In the genomic region with DNA sequence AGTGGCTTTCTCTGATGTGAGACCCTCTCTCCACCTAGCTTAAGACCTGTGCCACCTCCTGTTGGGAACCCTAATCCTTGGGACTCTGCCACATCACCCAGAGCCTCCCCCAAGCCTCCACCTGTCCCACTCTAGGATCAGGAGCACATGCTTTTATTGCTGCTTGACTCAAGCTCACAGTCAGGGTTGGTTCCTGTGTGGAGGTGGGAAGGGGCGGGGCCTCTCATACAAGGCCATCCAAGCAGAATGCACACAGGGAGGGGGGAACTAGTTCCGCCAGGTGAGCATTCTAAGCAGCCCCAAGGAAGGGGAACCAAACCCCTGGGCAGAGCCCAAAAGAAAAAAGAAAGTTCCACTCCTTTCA, we compare ENCODE assay signal across 17 mouse cellular contexts. TPM values are rescaled to one million over a fixed set of nuclear protein-coding genes. Genes with fewer than 3 reads are reported as not detected.
DNase-seq lines count a peak whose midpoint lies in the region; ATAC-seq lines count a peak whose summit lies in the region.
"Had no signal": no experiment of that assay in that cellular context is flagged by ENCODE, and none has a peak within 500 bp of the region (broad histone marks: within the 10 kb centered on the region; RNA-seq: fewer than 3 reads in every experiment).

No protein-coding gene starts in this region.

- H3K9me3 ChIP-seq in intestine, embryonic 14.5 days (ENCODE audit: control insufficient read depth, low read length) = no peaks in the 10 kb centered on the region
- H3K9me3 ChIP-seq in liver, embryonic 15.5 days (replicated peaks) = no peaks in the 10 kb centered on the region
- H3K9me3 ChIP-seq in heart, embryonic 12.5 days (replicated peaks) = no peaks in the 10 kb centered on the region
- H3K9me3 ChIP-seq: embryonic facial prominence, embryonic 10.5 days; megakaryocyte, embryonic 14.5 days had no signal

- peak; percentile 75 for ATAC-seq in intestine, embryonic 14.5 days (replicated peaks; ENCODE audit: low FRiP score, low TSS enrichment, low read depth)
- peak; percentile 23; the same call in 1 of the 2 replicates for ATAC-seq in liver, embryonic 15.5 days (ENCODE audit: insufficient read depth)
- ATAC-seq in granulocyte monocyte progenitor cell, adult 5-6 weeks (replicated peaks; ENCODE audit: poor library complexity, severe bottlenecking) = no peak
- no peak for ATAC-seq in heart, embryonic 12.5 days (ENCODE audit: insufficient number of reproducible peaks, low FRiP score)
- ATAC-seq: forebrain, embryonic 14.5 days; midbrain, embryonic 16.5 days; Patski had no signal

- no peaks in the 10 kb centered on the region for H3K4me1 ChIP-seq in intestine, embryonic 14.5 days (replicated peaks; ENCODE audit: control insufficient read depth, insufficient read depth, low read length)
- H3K4me1 ChIP-seq in liver, embryonic 15.5 days (replicated peaks) = peaks cover 4% of the 10 kb centered on the region; the same call in 1 of the 2 replicates
- H3K4me1 ChIP-seq in heart, embryonic 12.5 days (replicated peaks) = no peaks in the 10 kb centered on the region
- H3K4me1 ChIP-seq: embryonic facial prominence, embryonic 10.5 days had no signal

- peaks cover 15% of the 10 kb centered on the region for H3K36me3 ChIP-seq in intestine, embryonic 14.5 days (ENCODE audit: control insufficient read depth, insufficient read depth, low read length)
- 0 out of 2 replicates have a peak, but pooled peaks cover 11% of the 10 kb centered on the region for H3K36me3 ChIP-seq in liver, embryonic 15.5 days (replicated peaks)
- peaks cover 20% of the 10 kb centered on the region for H3K36me3 ChIP-seq in heart, embryonic 12.5 days

- no peak overlapping the region for H3K27ac ChIP-seq in intestine, embryonic 14.5 days (ENCODE audit: low read depth)
- peak overlapping the region; percentile 64 for H3K27ac ChIP-seq in liver, embryonic 15.5 days (replicated peaks)
- no peak overlapping the region for H3K27ac ChIP-seq in heart, embryonic 12.5 days (ENCODE audit: poor library complexity, severe bottlenecking)
- H3K27ac ChIP-seq: embryonic facial prominence, embryonic 10.5 days had no signal

- no peaks in the 10 kb centered on the region for H3K27me3 ChIP-seq in intestine, embryonic 14.5 days (replicated peaks; ENCODE audit: control insufficient read depth, insufficient read depth, low read length)
- H3K27me3 ChIP-seq in liver, embryonic 15.5 days = no peaks in the 10 kb centered on the region
- no peaks in the 10 kb centered on the region for H3K27me3 ChIP-seq in heart, embryonic 12.5 days (replicated peaks)
- H3K27me3 ChIP-seq: megakaryocyte, embryonic 14.5 days; Patski had no signal

- no peak overlapping the region for H3K4me3 ChIP-seq in intestine, embryonic 14.5 days (ENCODE audit: low read depth, low read length)
- no peak overlapping the region for H3K4me3 ChIP-seq in liver, embryonic 15.5 days (replicated peaks)
- no peak overlapping the region for H3K4me3 ChIP-seq in heart, embryonic 12.5 days
- H3K4me3 ChIP-seq: embryonic facial prominence, embryonic 10.5 days; megakaryocyte, embryonic 14.5 days had no signal

- H3K9ac ChIP-seq in intestine, embryonic 14.5 days (ENCODE audit: low read length) = no peak overlapping the region
- H3K9ac ChIP-seq in liver, embryonic 15.5 days = no peak overlapping the region
- no peak overlapping the region for H3K9ac ChIP-seq in heart, embryonic 12.5 days

- DNase-seq in intestine, embryonic 14.5 days (ENCODE audit: low spot score) = peak; percentile 52
- peak; percentile 50 for DNase-seq in kidney, adult 11 months
- peak; percentile 34 for DNase-seq in kidney, postnatal 10 days
- DNase-seq in left cerebral cortex, adult 8-10 months (ENCODE audit: low spot score in 2 of 2) = no peak
- DNase-seq in embryo, embryonic 10 days (ENCODE audit: low spot score) = no peak
- DNase-seq: cerebellum, postnatal 25 days; lung, postnatal 10 days; thymus, postnatal 4 days had no signal

- H3K4me2 ChIP-seq in intestine, embryonic 14.5 days (ENCODE audit: low read length) = no peak overlapping the region
- H3K4me2 ChIP-seq in liver, embryonic 15.5 days = peak overlapping the region; percentile 16; the same call in 1 of the 2 replicates
- H3K4me2 ChIP-seq in heart, embryonic 12.5 days = no peak overlapping the region

- WGBS in intestine, embryonic 14.5 days = 73% methylated on average over 2 of the region's 2 CpGs
- 56% methylated on average over 2 of the region's 2 CpGs for WGBS in liver, embryonic 15.5 days (ENCODE audit: insufficient replicate concordance)
- 75% methylated on average over 2 of the region's 2 CpGs for WGBS in heart, embryonic 12.5 days

RNA-seq across cellular contexts. Expression of gene Rnf185, which starts 6.9 kb away (rescaled TPM):
- polyA plus RNA-seq in intestine, embryonic 14.5 days (2014; fragmentation: Nextera tagmentation; extraction: Ambion mirVana) = 33.9 and 38.1 TPM in 2 replicates
- polyA plus RNA-seq in liver, embryonic 15.5 days (2015; fragmentation: Nextera tagmentation; extraction: Ambion mirVana) = 7.5 and 9.2 TPM in 2 replicates
- total RNA-seq in granulocyte monocyte progenitor cell, adult 5-6 weeks (2014; fragmentation: Nextera tagmentation) = 12.6 and 14.1 TPM in 2 replicates
- 10.0 and 11.9 TPM in 2 replicates for total RNA-seq in granulocyte monocyte progenitor cell, adult 5-6 weeks (2017)
- 26.3 and 26.5 TPM in 2 replicates for polyA plus RNA-seq in heart, embryonic 12.5 days (2016; fragmentation: Nextera tagmentation; extraction: Ambion mirVana)
- 10 to 100 TPM; 28.9 to 31.4 (median 30.0) TPM for total RNA-seq in left cerebral cortex, adult 8-10 months (2022)

RNA-seq across cellular contexts. Expression of gene Pla2g3, which starts 29.0 kb away (rescaled TPM):
- polyA plus RNA-seq in intestine, embryonic 14.5 days (2014; fragmentation: Nextera tagmentation; extraction: Ambion mirVana) = 0.61 and 0.75 TPM in 2 replicates
- polyA plus RNA-seq in liver, embryonic 15.5 days (2015; fragmentation: Nextera tagmentation; extraction: Ambion mirVana) = 0.06 and 0.07 TPM in 2 replicates
- total RNA-seq in granulocyte monocyte progenitor cell, adult 5-6 weeks (2014; fragmentation: Nextera tagmentation) = 0.26 TPM in 1 of 2 replicates, not detected in the other
- not detected in 2 replicates for total RNA-seq in granulocyte monocyte progenitor cell, adult 5-6 weeks (2017)
- polyA plus RNA-seq in heart, embryonic 12.5 days (2016; fragmentation: Nextera tagmentation; extraction: Ambion mirVana) = 0.26 and 0.30 TPM in 2 replicates
- total RNA-seq in left cerebral cortex, adult 8-10 months (2022) = 1 to 10 TPM; 2.3 to 3.5 (median 2.7) TPM
- total RNA-seq: hematopoietic stem cell, adult 5-6 weeks had no signal

RNA-seq across cellular contexts. Expression of gene Inpp5j, which starts 45.5 kb away (rescaled TPM):
- polyA plus RNA-seq in intestine, embryonic 14.5 days (2014; fragmentation: Nextera tagmentation; extraction: Ambion mirVana) = 4.1 and 4.3 TPM in 2 replicates
- 0.89 and 0.90 TPM in 2 replicates for polyA plus RNA-seq in liver, embryonic 15.5 days (2015; fragmentation: Nextera tagmentation; extraction: Ambion mirVana)
- total RNA-seq in granulocyte monocyte progenitor cell, adult 5-6 weeks (2014; fragmentation: Nextera tagmentation) = 0.94 and 1.1 TPM in 2 replicates
- 0.09 and 0.57 TPM in 2 replicates for total RNA-seq in granulocyte monocyte progenitor cell, adult 5-6 weeks (2017)
- polyA plus RNA-seq in heart, embryonic 12.5 days (2016; fragmentation: Nextera tagmentation; extraction: Ambion mirVana) = 11.4 and 11.5 TPM in 2 replicates
- total RNA-seq in left cerebral cortex, adult 8-10 months (2022) = 10 to 100 TPM; 49.4 to 55.6 (median 53.8) TPM
- total RNA-seq: hematopoietic stem cell, adult 5-6 weeks had no signal

RNA-seq across cellular contexts. Expression of gene Limk2, which starts 50.1 kb away (rescaled TPM):
- polyA plus RNA-seq in intestine, embryonic 14.5 days (2014; fragmentation: Nextera tagmentation; extraction: Ambion mirVana) = 62.8 and 67.3 TPM in 2 replicates
- 7.6 and 9.0 TPM in 2 replicates for polyA plus RNA-seq in liver, embryonic 15.5 days (2015; fragmentation: Nextera tagmentation; extraction: Ambion mirVana)
- total RNA-seq in granulocyte monocyte progenitor cell, adult 5-6 weeks (2014; fragmentation: Nextera tagmentation) = 15.2 and 29.8 TPM in 2 replicates
- total RNA-seq in granulocyte monocyte progenitor cell, adult 5-6 weeks (2017) = 12.1 and 24.2 TPM in 2 replicates
- 73.2 and 74.6 TPM in 2 replicates for polyA plus RNA-seq in heart, embryonic 12.5 days (2016; fragmentation: Nextera tagmentation; extraction: Ambion mirVana)
- total RNA-seq in left cerebral cortex, adult 8-10 months (2022) = 100 to 1,000 TPM in 1 of 4 experiments, 10 to 100 TPM in 3; 93.4 to 107 (median 97.0) TPM

RNA-seq across cellular contexts. Expression of gene Selenom, which starts 55.4 kb away (rescaled TPM):
- 146 and 160 TPM in 2 replicates for polyA plus RNA-seq in intestine, embryonic 14.5 days (2014; fragmentation: Nextera tagmentation; extraction: Ambion mirVana)
- 9.9 and 10.5 TPM in 2 replicates for polyA plus RNA-seq in liver, embryonic 15.5 days (2015; fragmentation: Nextera tagmentation; extraction: Ambion mirVana)
- 22.0 and 28.8 TPM in 2 replicates for total RNA-seq in granulocyte monocyte progenitor cell, adult 5-6 weeks (2014; fragmentation: Nextera tagmentation)
- 17.0 and 21.1 TPM in 2 replicates for total RNA-seq in granulocyte monocyte progenitor cell, adult 5-6 weeks (2017)
- polyA plus RNA-seq in heart, embryonic 12.5 days (2016; fragmentation: Nextera tagmentation; extraction: Ambion mirVana) = 125 and 129 TPM in 2 replicates
- 100 to 1,000 TPM; 149 to 172 (median 160) TPM for total RNA-seq in left cerebral cortex, adult 8-10 months (2022)

Comparison
In these comparisons a context has a peak if more than half of its experiments do, and no peak if none do; other contexts are left out.
1. ATAC-seq: peak in intestine, embryonic 14.5 days (single experiment) and liver, embryonic 15.5 days (single experiment); none in granulocyte monocyte progenitor cell, adult 5-6 weeks (single experiment) and heart, embryonic 12.5 days (single experiment).
2. DNase-seq: peak in intestine, embryonic 14.5 days (single experiment), kidney, adult 11 months (single experiment) and kidney, postnatal 10 days (single experiment); none in left cerebral cortex, adult 8-10 months (0 of 2) and embryo, embryonic 10 days (single experiment).